Mouse (Mus musculus) thymus, postnatal 14 days (tissue): ENCODE measurements around the gene Polr3gl.
"Not testable (repeated sequence)": the region's sequence is repeated elsewhere in the genome, so short reads cannot be mapped to it uniquely, and the experiment has no call there.

ENCODE experiments used
- DNase-seq: peaks from one replicate; pipeline ENCODE4 v3.0.0; 2021

The Polr3gl gene

GRCm38 (mm10) chr3:96593790-96594560, at the start of gene Polr3gl:
Polr3gl (minus strand) TSS chr3:96594181.
- DNase-seq: peak; percentile 96

GRCm38 (mm10) chr3:96639219-96639618, 45.2 kb upstream of the Polr3gl start:
- peak; percentile 81 for DNase-seq

- peak; percentile 16 for DNase-seq
These were observed 42.5 kb upstream of the Polr3gl start for GRCm38 (mm10) chr3:96636448-96636847.

GRCm38 (mm10) chr3:96635906-96636305, 41.9 kb upstream of the Polr3gl start:
- DNase-seq: no peak

- DNase-seq: peak; percentile 85
These were observed 41.2 kb upstream of the Polr3gl start, which contains the start of the genes Pex11b and Gm42957 for GRCm38 (mm10) chr3:96634928-96635879. Pex11b (plus strand) TSS chr3:96635376. Gm42957 (plus strand) TSS chr3:96635474.

GRCm38 (mm10) chr3:96634015-96634414, 40.0 kb upstream of the Polr3gl start:
- no peak for DNase-seq

- DNase-seq: no peak
These were observed 38.1 kb upstream of the Polr3gl start for GRCm38 (mm10) chr3:96632058-96632457.

GRCm38 (mm10) chr3:96629729-96630600, 36.0 kb upstream of the Polr3gl start, which contains the start of gene Rbm8a:
Rbm8a (plus strand) TSS chr3:96629933.
- DNase-seq: peak; percentile 95

- DNase-seq: no peak
These were observed 29.2 kb upstream of the Polr3gl start for GRCm38 (mm10) chr3:96623201-96623600.

- no peak for DNase-seq
These were observed 24.0 kb upstream of the Polr3gl start for GRCm38 (mm10) chr3:96617941-96618340.

GRCm38 (mm10) chr3:96606618-96607017, 12.6 kb upstream of the Polr3gl start:
- no peak for DNase-seq

- DNase-seq: not testable (repeated sequence)
These were observed 12.0 kb upstream of the Polr3gl start for GRCm38 (mm10) chr3:96606007-96606406.

GRCm38 (mm10) chr3:96603311-96603710, 9.3 kb upstream of the Polr3gl start:
- DNase-seq: no peak

GRCm38 (mm10) chr3:96602704-96603084, 8.7 kb upstream of the Polr3gl start:
- no peak for DNase-seq

- DNase-seq: no peak
These were observed 8.1 kb upstream of the Polr3gl start for GRCm38 (mm10) chr3:96601941-96602703.

- DNase-seq: no peak
These were observed 7.3 kb upstream of the Polr3gl start for GRCm38 (mm10) chr3:96601251-96601787.

GRCm38 (mm10) chr3:96600639-96601250, 6.8 kb upstream of the Polr3gl start, which contains the start of gene Lix1l:
Lix1l (plus strand) TSS chr3:96601149.
- peak; percentile 92 for DNase-seq

GRCm38 (mm10) chr3:96599411-96599810, 5.4 kb upstream of the Polr3gl start:
- no peak for DNase-seq

GRCm38 (mm10) chr3:96599069-96599393, 5.0 kb upstream of the Polr3gl start:
- no peak for DNase-seq

- DNase-seq: peak; percentile 25
These were observed 4.4 kb upstream of the Polr3gl start for GRCm38 (mm10) chr3:96598156-96599068.
